Mouse (Mus musculus) brain, adult 2 months (tissue): ENCODE results near the gene Rab39.

Experiments
- DNase-seq: peaks from one replicate; pipeline ENCODE4 v3.0.0; 2011; ENCODE audit warnings: low read depth, low spot score

The Rab39 gene

DNA sequence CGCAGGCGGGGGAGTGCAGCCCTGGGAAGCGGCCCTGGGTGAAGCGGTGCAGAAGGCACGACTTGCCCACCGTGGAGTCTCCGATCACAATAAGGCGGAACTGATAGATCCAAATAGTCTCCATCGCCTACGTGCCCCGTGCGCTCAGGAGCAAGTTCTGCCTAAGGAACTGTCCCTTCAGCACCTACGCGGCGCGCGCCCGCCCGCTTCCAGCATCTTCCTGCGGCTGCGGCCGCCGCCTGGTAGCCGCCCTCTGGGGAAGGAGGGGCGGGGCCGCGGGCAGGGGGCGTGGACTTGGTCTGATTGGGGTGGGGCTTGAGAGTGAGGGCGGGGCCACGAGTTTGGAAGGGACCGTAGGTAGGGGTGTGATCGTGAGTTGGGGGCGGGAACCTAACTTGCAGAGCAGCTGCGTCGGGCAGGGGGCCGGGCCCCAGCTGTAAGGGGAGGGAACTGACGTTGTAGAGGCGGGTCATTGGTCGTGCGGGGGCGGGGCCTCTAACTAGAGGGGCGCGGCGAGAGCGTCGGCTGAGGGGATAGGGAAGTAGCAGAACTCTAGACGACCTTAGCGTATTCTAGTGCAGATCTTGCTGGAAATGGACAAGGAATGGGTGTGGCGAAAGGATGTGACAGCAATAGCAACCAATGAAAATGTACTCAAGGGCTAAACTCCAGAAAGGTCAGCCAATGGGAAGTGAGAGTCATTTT, at the start of gene Rab39:
Gene Rab39, minus strand, starts transcription at position 241 of the 705 bp plus-strand sequence.
- peak; percentile 86 for DNase-seq

DNA sequence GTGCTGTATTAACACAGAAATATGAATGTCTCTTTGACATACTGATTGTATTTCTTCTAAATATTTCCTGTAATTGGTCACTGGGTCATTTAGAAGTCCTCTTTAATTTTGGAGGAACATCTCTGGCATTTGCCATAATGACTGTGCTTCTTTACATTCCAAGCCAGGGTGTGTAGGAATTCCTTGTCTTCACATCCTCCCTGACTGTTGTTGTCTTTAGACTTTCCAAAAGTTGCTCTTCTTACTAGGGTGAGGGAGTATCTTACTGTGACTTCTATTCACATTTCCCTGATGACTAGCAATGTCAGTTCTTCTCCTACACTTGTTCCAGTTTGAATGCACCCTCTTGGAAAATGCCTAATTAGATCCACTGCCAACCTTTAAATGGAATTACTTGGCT, 48.8 kb upstream of the Rab39 start:
- DNase-seq: no peak

DNA sequence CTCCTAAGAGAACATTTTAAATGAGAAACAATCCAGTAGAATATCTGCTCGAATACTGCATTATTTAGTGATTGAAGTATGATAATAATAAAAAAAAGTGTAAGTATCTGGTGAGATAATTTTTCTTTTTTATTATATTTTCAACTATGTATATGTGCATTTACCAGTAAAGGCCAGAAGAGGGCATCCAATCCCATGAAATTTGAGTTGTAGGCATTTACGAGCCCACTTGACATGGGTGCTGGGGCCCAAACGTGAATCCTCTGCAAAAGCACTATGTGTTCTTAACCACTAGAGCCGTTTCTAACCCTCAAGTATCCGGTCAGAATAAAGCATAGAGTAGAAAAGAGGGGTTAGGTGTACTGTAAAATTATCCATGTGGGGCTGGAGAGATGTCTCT, 44.9 kb upstream of the Rab39 start:
- DNase-seq: peak; percentile 3

DNA sequence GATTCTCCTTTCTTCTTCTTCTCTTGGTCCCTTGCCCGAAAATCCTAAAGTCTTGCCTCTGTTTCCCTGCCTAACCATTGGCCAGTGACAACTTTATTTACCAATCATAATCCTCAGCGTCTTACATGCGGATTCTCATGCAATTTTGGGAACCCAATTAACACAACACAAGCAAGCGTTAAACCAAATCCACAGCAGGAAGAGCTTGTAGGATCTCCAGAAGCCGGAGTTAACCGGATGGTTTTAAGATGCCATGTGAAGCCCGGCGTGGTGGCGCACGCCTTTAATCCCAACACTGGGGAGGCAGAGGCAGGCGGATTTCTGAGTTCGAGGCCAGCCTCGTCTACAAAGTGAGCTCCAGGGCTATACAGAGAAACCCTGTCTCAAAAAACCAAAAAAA, 44.4 kb upstream of the Rab39 start:
- no peak for DNase-seq

DNA sequence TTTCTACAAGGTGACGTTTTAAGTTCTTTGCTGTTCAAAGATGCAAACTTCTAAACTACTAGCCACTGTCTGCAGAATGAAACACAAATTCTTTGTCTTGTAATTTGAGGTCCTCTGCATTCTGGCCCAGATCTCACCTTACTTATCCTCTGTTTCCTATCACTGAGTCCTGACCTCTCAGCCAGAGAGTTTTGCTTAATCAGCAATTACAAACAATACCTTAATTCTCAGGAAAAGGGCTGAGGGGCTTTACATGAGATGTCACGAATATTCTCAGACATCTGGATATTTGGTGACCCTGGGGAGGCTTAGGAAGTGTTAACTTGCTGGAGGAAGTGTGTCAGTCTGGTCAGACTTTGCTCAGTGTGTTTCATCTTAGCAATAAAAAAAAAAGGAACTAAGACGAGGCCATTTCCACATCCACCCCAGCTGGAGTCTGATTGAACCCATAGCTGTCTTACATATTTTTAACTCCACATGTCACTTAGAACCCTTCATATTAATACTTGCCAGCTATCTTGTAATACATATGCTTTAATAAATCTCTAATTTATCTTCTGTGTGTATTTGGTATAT, 34.9 kb upstream of the Rab39 start:
- no peak for DNase-seq

DNA sequence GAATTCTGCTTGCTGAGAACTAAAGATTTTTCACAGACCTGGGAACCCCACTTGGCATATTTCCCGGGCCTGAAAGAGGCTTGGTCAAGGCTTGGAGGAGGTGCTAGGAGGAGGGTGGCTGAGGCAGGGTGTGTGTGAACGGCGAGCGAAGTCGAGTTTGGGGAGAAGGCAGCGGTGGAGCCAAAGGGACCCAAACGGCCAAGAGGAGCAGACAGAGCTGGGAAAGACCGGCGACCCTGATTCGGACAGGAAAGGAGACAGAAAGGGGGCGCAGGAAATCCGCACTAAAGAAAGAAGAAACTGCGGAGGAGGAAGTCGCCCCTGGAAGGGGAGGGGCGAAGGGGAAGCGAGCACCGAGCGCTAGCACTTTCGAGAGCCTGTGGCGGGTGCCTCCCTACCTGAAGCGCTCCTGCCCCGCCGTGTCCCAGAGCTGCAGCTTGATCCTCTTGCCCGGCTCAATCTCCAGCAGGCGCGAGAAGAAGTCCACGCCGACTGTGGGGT, 491 bp downstream of the Rab39 start:
- DNase-seq: peak; percentile 30

DNA sequence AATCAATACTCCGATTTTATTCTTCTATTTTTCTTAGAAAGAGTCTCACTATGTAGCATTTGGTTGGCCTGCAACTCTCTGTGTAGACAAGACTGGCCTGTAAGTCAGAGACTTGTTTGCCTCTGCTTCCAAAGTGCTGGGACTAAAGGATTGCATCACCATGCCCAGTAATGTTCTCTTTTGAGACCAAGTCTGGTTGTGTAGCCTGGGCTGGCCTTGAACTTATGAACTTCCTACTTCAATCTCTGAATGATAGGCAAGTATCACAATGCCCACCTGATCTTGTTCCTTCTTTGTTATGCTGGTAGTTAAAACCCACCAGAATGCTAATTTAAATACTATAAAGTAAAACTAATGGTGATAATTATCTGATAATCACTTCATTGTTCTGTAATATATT, 3.0 kb downstream of the Rab39 start:
- no peak for DNase-seq

DNA sequence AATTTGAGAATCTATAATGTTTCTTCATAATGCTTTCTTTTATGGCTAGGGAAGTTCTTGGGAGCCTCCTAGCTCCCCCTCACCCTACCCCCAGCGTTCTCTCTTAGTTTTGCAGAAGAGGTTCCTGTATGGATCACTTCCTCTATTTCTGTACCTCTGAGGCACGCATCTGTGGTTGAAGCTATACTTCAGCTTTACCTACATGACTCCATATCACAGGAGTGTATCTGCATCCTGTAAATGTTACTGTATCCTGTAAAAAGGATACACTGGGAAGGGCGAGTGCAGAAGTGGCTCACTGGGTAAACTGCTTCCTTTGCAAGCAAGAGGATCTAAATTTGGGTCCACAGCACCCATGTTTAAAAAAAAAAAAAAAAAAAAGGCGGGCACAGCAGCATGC, 5.5 kb downstream of the Rab39 start:
- no peak for DNase-seq

DNA sequence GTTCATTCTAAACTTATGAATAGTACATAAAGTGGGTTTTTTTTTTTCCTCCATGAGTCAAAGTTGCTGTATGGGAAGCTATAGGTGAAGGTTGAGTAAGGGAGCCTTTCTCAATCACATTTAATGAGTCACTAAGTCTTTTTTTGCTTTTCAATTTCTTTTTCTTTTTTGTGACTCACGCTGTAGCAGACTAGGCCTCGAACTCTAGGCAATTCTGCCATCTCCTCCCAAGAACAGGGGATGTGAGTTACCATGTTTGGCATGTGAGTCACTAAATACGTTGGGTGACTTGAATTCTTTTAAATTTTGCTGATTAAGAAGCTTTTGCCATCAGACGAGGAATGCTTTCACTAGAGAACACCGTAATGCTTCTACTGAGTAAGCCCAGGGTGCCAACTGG, 10.2 kb downstream of the Rab39 start:
- peak; percentile 48 for DNase-seq

DNA sequence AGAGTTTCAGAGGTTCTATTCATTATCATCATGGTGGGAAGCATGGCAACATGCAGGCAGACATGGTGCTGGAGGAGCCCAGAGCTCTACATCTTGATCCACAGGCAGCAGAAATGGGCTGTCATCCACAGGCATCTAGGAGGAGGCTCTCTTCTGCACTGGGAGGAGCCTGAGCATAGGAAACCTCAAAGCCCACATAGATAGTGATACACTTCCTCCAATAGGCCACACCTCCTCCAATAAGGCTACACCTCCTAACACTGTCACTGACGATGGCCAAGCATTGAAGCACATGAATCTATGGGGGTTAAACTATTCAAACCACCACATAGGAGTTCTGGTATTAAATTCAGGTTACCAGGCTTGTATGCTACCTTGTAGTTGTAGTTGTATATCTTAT, 12.3 kb downstream of the Rab39 start:
- no peak for DNase-seq

DNA sequence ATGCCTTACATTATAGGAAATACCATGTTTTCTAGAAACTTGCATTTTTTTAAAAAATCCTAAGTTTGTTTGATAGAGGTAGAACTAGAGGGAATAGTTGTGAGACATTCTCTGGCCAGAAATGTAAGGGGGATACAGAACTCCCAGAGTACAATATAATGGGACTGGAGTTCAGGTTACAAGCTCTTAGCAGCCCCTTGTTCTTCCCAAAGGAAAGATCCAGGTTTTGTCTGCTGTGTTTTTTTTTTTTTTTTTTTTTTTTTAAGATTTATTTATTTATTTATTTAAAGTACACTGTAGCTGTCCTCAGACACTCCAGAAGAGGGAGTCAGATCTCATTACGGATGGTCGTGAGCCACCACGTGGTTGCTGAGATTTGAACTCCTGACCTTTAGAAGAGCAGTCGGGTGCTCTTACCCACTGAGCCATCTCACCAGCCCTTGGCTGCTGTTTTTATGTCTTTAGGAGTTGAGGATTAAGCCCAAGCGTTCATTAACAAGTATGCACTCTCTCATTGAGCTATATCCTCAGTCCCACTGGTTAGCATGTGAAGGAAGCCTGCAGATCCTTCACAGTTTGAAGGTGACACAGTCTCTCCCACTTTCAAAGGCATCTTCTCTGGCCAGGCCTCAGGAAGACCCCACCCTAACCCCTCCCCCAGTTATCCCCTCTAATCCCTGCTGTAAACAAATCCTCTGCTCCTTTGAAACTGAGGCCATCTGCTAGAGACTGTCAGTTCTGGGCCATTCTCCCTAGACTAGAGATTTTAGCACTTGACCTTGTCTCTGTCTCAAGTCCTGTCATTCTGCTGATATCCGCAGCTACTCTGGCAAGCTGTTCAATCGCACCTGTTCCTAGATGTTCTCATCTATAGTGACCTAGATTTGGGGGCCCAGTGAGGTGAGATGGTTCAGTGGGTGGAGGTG, 14.0 kb downstream of the Rab39 start:
- no peak for DNase-seq

DNA sequence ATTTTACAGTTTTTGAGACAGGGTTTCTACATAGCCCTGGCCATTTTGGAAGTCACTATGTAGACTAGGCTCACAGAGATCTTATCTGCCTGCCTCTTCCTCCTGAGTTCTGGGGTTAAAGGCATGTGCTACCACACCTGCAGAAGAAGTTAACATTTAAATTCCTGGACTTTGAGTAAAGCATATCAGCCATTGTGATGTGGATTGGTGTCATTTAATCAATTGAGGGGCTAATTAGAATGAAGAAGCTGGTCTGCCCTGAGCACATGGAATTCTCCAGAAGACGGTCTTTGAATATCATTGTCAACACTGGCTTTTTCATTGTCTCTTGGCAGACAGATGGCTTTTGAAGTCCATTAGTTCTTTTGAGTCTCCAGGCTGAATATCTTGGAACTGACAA, 25.2 kb downstream of the Rab39 start:
- no peak for DNase-seq

DNA sequence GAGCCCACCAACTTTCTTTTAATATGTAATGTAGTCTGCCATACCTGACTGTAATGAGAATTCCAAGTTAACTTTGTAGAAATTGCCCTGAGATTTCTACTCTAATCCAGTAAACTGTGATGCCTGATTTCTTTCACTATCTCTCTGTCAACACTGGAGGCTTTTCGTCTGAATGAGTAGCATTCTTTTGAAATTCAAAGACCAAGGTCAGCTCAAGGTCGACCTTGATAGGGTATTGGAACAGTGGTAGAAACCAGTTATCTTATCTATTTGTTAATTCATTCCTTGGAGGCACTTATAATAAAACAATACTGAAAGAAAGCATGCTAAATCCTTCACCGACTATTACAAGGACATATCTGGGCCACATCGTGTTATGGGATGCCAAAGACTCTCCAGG, 29.1 kb downstream of the Rab39 start:
- DNase-seq: no peak

DNA sequence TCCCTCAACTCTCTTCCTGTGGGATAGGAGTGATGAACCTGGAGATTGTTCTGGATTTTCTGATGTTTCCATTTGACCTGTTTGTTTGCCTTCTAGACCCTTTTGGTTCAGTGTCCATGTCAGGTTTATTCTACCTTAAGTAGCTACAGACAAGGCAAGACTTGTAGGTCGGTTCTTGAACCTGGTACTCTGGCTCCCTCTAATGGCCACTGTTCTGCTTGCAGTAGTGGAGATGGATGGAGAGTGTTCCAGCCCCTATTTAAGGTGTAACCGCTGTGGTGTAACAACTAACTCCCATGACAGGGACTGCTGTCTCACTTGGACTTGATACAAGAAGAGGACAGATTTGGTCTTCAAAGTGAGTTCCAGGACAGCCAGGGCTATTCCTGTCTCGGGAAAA, 32.5 kb downstream of the Rab39 start:
- peak; percentile 94 for DNase-seq

DNA sequence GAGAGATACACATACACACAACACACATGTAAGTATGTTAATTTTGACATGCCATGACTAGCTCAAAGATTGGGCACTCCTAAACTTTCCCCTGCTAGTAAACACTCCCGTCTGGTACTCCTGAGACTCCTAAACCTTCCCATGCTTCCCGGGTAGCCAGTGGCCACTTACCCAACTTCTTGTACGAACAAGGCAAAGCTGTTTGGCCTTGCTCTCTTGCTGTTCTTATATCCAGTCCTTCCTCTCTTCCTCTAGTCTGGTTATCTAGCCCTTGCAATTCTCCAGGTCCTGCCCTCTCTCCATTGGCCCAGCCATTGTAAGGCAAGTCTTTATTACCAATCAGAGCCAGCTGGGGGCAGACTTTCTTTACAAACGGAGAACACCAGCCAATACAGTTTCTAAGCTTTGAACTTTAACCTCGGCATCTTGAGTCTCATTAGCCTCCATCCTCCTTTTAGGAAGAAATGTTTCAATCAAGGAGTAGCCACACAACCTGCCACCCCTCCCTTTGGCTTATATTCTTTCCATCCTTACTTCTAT, 36.3 kb downstream of the Rab39 start, which contains the start of gene Cul5:
Gene Cul5, minus strand, starts transcription at position 335 of the 540 bp plus-strand sequence.
- peak; percentile 33 for DNase-seq

DNA sequence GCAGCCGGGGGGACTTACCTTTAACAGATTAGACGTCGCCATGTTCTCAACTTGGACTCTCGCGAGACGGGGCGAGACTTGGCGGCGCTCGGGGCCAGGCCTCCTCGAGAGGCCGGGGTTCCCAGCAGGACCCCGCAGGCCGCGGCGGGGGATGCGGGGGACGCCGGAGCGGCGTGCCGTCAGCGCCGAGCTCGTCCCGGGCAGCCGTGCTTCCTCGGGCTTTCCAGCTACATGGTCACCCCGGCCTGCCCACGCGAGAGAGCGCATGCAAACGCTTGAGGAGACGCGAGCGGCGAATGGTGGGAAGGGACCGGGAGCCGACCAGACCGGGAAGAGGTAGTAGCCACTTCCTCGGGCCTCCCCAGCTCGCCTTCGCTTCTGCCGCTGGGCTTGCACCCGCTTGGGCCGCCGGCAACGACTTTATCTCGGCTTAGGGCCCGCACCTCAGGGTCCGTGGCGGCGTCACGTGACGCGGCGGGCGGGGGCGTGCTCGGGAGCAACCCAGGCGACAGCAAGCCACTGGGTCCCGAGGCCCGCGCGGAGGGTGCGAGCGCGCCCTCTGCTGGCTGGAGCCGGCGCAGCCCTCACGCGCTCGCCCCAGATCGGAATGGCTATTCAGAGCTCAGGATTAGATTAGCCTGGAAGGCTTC, 38.9 kb downstream of the Rab39 start:
- DNase-seq: peak; percentile 94

DNA sequence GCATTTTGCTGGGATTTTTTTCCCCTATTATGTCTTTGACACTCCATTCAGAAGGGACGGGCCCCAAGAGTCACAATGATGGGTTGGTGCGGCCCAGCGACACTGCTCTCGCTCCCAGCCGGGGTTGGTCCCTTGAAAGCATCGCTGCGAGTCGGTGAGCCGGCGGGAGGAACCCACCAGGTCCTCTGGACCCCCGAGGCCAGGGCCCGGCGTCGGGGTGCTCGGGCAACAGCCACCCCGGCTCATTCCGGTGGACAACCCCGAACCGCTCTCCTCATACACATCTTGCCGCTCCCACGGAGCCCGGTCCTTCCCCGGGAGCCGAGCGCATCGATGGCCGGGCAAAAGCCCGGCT, 39.4 kb downstream of the Rab39 start:
- no peak for DNase-seq

DNA sequence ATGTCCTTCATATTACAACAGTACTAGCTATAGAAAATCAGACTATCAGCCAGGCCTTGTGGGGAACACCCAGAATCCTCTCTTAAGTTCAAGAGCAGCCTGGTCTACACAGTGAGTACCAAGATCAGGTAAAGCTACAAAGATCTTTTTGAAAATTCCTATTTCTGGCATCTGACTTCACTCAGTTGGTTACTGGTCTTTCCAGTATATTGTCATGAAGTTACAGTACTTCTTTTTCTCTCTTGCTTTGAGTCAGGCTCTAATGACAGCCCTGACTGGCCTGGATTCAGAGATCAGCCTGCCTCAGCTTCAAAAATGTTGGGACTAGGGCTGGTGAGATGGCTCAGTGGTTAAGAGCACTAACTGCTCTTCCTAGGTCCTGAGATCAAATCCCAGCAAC, 40.6 kb downstream of the Rab39 start:
- DNase-seq: no peak

DNA sequence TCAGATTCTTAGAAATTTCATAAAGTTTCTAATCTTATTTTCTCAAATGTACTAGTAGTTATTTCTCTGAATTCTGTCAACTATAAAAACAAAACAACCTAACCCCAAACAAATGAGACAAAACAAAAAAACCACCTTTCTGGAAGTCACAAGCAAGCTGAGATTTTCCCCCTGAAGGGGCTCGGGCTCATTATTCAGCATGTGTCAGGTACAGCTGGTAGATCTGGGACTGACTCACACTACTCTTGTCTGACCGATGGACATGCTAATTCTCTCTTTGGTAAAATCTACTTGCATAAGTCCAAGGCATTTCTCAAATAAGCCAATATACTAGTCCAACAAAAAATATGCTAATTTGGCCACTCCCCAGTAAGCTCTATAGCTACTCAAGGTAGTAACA, 41.2 kb downstream of the Rab39 start:
- no peak for DNase-seq

DNA sequence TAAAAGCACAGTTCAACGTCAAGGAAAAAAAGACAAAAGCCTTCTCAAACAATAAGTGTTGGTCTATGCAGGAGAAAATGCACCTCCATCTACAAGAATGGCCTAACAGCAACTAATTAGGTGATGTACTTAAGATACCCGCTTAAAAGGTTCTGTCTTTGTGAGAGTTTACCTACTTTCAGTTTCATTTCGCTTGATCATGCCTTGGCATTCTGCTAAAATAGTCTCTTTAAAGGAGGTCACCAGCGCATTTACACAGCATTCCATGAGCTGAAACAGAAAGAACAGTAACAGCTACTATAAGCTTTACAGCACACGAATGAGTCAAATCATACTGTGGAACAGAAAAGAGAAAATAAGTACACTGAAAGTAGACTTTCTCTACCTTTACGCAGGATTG, 71.2 kb downstream of the Rab39 start:
- DNase-seq: no peak
